Comparison of ENCODE assay signal across 20 mouse cellular contexts in genomic region chr12:50479784-50480183, GRCm38 (mm10).
DNase-seq lines count a peak whose midpoint lies in the region; ATAC-seq lines count a peak whose summit lies in the region.
"Had no signal": no experiment of that assay in that cellular context is flagged by ENCODE, and none has a peak within 500 bp of the region (broad histone marks: within the 10 kb centered on the region; RNA-seq: fewer than 3 reads in every experiment).

No protein-coding gene starts in this region.

- no peaks in the 10 kb centered on the region for H3K9me3 ChIP-seq in midbrain, embryonic 14.5 days (ENCODE audit: control insufficient read depth, low read length)
- H3K9me3 ChIP-seq in midbrain, embryonic 15.5 days: no peaks in the 10 kb centered on the region
- no peaks in the 10 kb centered on the region for H3K9me3 ChIP-seq in forebrain, embryonic 16.5 days (ENCODE audit: control insufficient read depth, low read length)
- H3K9me3 ChIP-seq: embryonic facial prominence, embryonic 10.5 days; kidney, embryonic 15.5 days; liver, embryonic 13.5 days; stomach, embryonic 15.5 days had no signal

- DNase-seq in frontal cortex, postnatal 14 days (ENCODE audit: low spot score in 2 of 2): no peak
- DNase-seq in midbrain, embryonic 14.5 days: peak; percentile 39
- peak; percentile 13 for DNase-seq in retina, postnatal 7 days (ENCODE audit: low read depth, low spot score)
- DNase-seq in ovary, adult 18-20 months (ENCODE audit: low spot score): no peak
- DNase-seq: adrenal gland, postnatal 25 days; cerebellum, adult 11-12 months; kidney, adult 11 months; kidney, postnatal 36 days; liver, embryonic 13.5 days; lung, adult 2 months; right cerebral cortex, adult 18-20 months; thymus, postnatal 36 days had no signal

- no peak overlapping the region for H3K9ac ChIP-seq in midbrain, embryonic 14.5 days (replicated peaks; ENCODE audit: low read length)
- H3K9ac ChIP-seq in midbrain, embryonic 15.5 days: no peak overlapping the region
- no peak overlapping the region for H3K9ac ChIP-seq in forebrain, embryonic 16.5 days (replicated peaks; ENCODE audit: low read depth, low read length)
- H3K9ac ChIP-seq: kidney, embryonic 15.5 days; liver, embryonic 13.5 days; stomach, embryonic 15.5 days had no signal

- 71% methylated on average over 7 of the region's 7 CpGs for WGBS in midbrain, embryonic 14.5 days
- 70% methylated on average over 7 of the region's 7 CpGs for WGBS in midbrain, embryonic 15.5 days
- whole genome bisulfite sequencing in forebrain, embryonic 16.5 days: 58% methylated on average over 7 of the region's 7 CpGs

- no peaks in the 10 kb centered on the region for H3K4me1 ChIP-seq in midbrain, embryonic 14.5 days (ENCODE audit: control insufficient read depth, insufficient read depth, low read length)
- no peaks in the 10 kb centered on the region for H3K4me1 ChIP-seq in midbrain, embryonic 15.5 days
- H3K4me1 ChIP-seq in forebrain, embryonic 16.5 days (replicated peaks; ENCODE audit: control insufficient read depth, insufficient read depth, low read length): no peaks in the 10 kb centered on the region; the same call in 1 of the 2 replicates
- H3K4me1 ChIP-seq: embryonic facial prominence, embryonic 10.5 days; kidney, embryonic 15.5 days; liver, embryonic 13.5 days; stomach, embryonic 15.5 days had no signal

- ATAC-seq in frontal cortex, adult (ENCODE audit: low TSS enrichment): peak; percentile 47; the same call in 1 of the 2 replicates
- no peak for ATAC-seq in midbrain, embryonic 14.5 days (ENCODE audit: low FRiP score, low TSS enrichment)
- ATAC-seq in midbrain, embryonic 15.5 days (replicated peaks): no peak; the same call in 1 of the 2 replicates
- 0 out of 2 replicates have a peak, but pooled peaks have one; percentile 10 for ATAC-seq in forebrain, embryonic 16.5 days
- ATAC-seq: activated CD4-positive, CD25-positive, alpha-beta regulatory T cell, adult 4 months had no signal

- H3K4me2 ChIP-seq in midbrain, embryonic 14.5 days (ENCODE audit: low read length): no peak overlapping the region
- no peak overlapping the region for H3K4me2 ChIP-seq in midbrain, embryonic 15.5 days
- H3K4me2 ChIP-seq in forebrain, embryonic 16.5 days (ENCODE audit: low read length): no peak overlapping the region
- H3K4me2 ChIP-seq: heart, embryonic 11.5 days; kidney, embryonic 15.5 days; liver, embryonic 13.5 days; stomach, embryonic 15.5 days had no signal

- H3K27ac ChIP-seq in midbrain, embryonic 14.5 days (replicated peaks; ENCODE audit: low read depth, low read length): no peak overlapping the region
- no peak overlapping the region for H3K27ac ChIP-seq in midbrain, embryonic 15.5 days
- H3K27ac ChIP-seq in forebrain, embryonic 16.5 days (ENCODE audit: low read length): no peak overlapping the region
- H3K27ac ChIP-seq: embryonic facial prominence, embryonic 10.5 days; kidney, embryonic 15.5 days; liver, embryonic 13.5 days; stomach, embryonic 15.5 days had no signal

- no peaks in the 10 kb centered on the region for H3K27me3 ChIP-seq in midbrain, embryonic 14.5 days (ENCODE audit: control insufficient read depth, insufficient read depth, low read length)
- no peaks in the 10 kb centered on the region for H3K27me3 ChIP-seq in midbrain, embryonic 15.5 days (replicated peaks)
- H3K27me3 ChIP-seq in forebrain, embryonic 16.5 days (replicated peaks; ENCODE audit: control insufficient read depth, insufficient read depth, low read length): no peaks in the 10 kb centered on the region
- H3K27me3 ChIP-seq: kidney, embryonic 15.5 days; liver, embryonic 13.5 days; stomach, embryonic 15.5 days had no signal

- no peaks in the 10 kb centered on the region for H3K36me3 ChIP-seq in midbrain, embryonic 14.5 days (ENCODE audit: control insufficient read depth, insufficient read depth, low read length)
- no peaks in the 10 kb centered on the region for H3K36me3 ChIP-seq in midbrain, embryonic 15.5 days (replicated peaks)
- H3K36me3 ChIP-seq in forebrain, embryonic 16.5 days (ENCODE audit: control insufficient read depth, insufficient read depth): no peaks in the 10 kb centered on the region
- H3K36me3 ChIP-seq: embryonic facial prominence, embryonic 10.5 days; kidney, embryonic 15.5 days; liver, embryonic 13.5 days; stomach, embryonic 15.5 days had no signal

- H3K4me3 ChIP-seq in midbrain, embryonic 14.5 days (replicated peaks; ENCODE audit: low read depth, low read length): no peak overlapping the region
- no peak overlapping the region for H3K4me3 ChIP-seq in midbrain, embryonic 15.5 days
- no peak overlapping the region for H3K4me3 ChIP-seq in forebrain, embryonic 16.5 days (replicated peaks; ENCODE audit: low read length)
- H3K4me3 ChIP-seq: embryonic facial prominence, embryonic 10.5 days; kidney, embryonic 15.5 days; liver, embryonic 13.5 days; stomach, embryonic 15.5 days had no signal

Comparison
In these comparisons a context has a peak if more than half of its experiments do, and no peak if none do; other contexts are left out.
1. ATAC-seq: peak in frontal cortex, adult (single experiment) and forebrain, embryonic 16.5 days (single experiment); none in midbrain, embryonic 14.5 days (single experiment) and midbrain, embryonic 15.5 days (single experiment).
2. DNase-seq: peak in midbrain, embryonic 14.5 days (single experiment) and retina, postnatal 7 days (single experiment); none in frontal cortex, postnatal 14 days (0 of 2) and ovary, adult 18-20 months (single experiment).